Mouse (Mus musculus): ENCODE data around the gene Fbxo34. TPM values are rescaled to one million over a fixed set of nuclear protein-coding genes. Genes with fewer than 3 reads are reported as not detected.

Fbxo34 gene
- polyA plus RNA-seq, 1 experiment: 30.8 TPM

- Histone ChIP-seq H3K4me1 (ENCODE audit: control insufficient read depth, insufficient read depth, low read length) (no peaks in the 10 kb centered on the region), H3K27ac (ENCODE audit: insufficient read depth, low read length) (no peak overlapping the region), H3K4me3 (replicated peaks; ENCODE audit: insufficient read depth, low read depth, low read length) (no peak overlapping the region), H3K27me3 (ENCODE audit: control insufficient read depth, insufficient read depth, low read length) (no peaks in the 10 kb centered on the region)
- no peak for TF ChIP-seq CTCF (IDR thresholded peaks at IDR 0.05; ENCODE audit: borderline replicate concordance, insufficient read depth, low read depth, low read length)
- WGBS: 42% methylated on average over 2 of the region's 2 CpGs
- no peak for DNase-seq
Observed at GRCm38 (mm10) chr14:47421606-47422005, 28.6 kb upstream of the Fbxo34 start.

- TF ChIP-seq CTCF (IDR thresholded peaks at IDR 0.05; ENCODE audit: borderline replicate concordance, insufficient read depth, low read depth, low read length): no peak
- TF ChIP-seq POLR2A (IDR thresholded peaks at IDR 0.05; ENCODE audit: borderline replicate concordance, insufficient read depth, low read length): no peak
Observed at GRCm38 (mm10) chr14:47422466-47422865, 27.8 kb upstream of the Fbxo34 start.

GRCm38 (mm10) chr14:47432987-47433386 lies 17.2 kb upstream of the Fbxo34 start:
- DNase-seq: no peak
- TF ChIP-seq CTCF (IDR thresholded peaks at IDR 0.05; ENCODE audit: borderline replicate concordance, insufficient read depth, low read depth, low read length) (peak; percentile 31; the same call in 1 of the 2 replicates), POLR2A (IDR thresholded peaks at IDR 0.05; ENCODE audit: borderline replicate concordance, insufficient read depth, low read length) (no peak)
- H3K27ac ChIP-seq (ENCODE audit: insufficient read depth, low read length): no peak overlapping the region

More at GRCm38 (mm10) chr14:47422466-47422865, 27.8 kb upstream of the Fbxo34 start:
- 67% methylated on average over 4 of the region's 4 CpGs for WGBS
- H3K27ac ChIP-seq (ENCODE audit: insufficient read depth, low read length): no peak overlapping the region
- no peaks in the 10 kb centered on the region for H3K4me1 ChIP-seq (ENCODE audit: control insufficient read depth, insufficient read depth, low read length)
- no peak for DNase-seq
- no peak overlapping the region for H3K4me3 ChIP-seq (replicated peaks; ENCODE audit: insufficient read depth, low read depth, low read length)
- no peaks in the 10 kb centered on the region for H3K27me3 ChIP-seq (ENCODE audit: control insufficient read depth, insufficient read depth, low read length)

GRCm38 (mm10) chr14:47438947-47439346 lies 11.3 kb upstream of the Fbxo34 start:
- Histone ChIP-seq H3K4me1 (ENCODE audit: control insufficient read depth, insufficient read depth, low read length) (no peaks in the 10 kb centered on the region), H3K4me3 (replicated peaks; ENCODE audit: insufficient read depth, low read depth, low read length) (no peak overlapping the region), H3K27ac (ENCODE audit: insufficient read depth, low read length) (no peak overlapping the region), H3K27me3 (ENCODE audit: control insufficient read depth, insufficient read depth, low read length) (no peaks in the 10 kb centered on the region)
- no peak for DNase-seq
- WGBS: 59% methylated on average over 3 of the region's 3 CpGs
- TF ChIP-seq POLR2A (IDR thresholded peaks at IDR 0.05; ENCODE audit: borderline replicate concordance, insufficient read depth, low read length) (no peak), CTCF (IDR thresholded peaks at IDR 0.05; ENCODE audit: borderline replicate concordance, insufficient read depth, low read depth, low read length) (no peak)

More at GRCm38 (mm10) chr14:47432987-47433386, 17.2 kb upstream of the Fbxo34 start:
- H3K4me1 ChIP-seq (ENCODE audit: control insufficient read depth, insufficient read depth, low read length): no peaks in the 10 kb centered on the region
- no peaks in the 10 kb centered on the region for H3K27me3 ChIP-seq (ENCODE audit: control insufficient read depth, insufficient read depth, low read length)
- no peak overlapping the region for H3K4me3 ChIP-seq (replicated peaks; ENCODE audit: insufficient read depth, low read depth, low read length)

GRCm38 (mm10) chr14:47444907-47445306 lies 5.3 kb upstream of the Fbxo34 start:
- TF ChIP-seq POLR2A (IDR thresholded peaks at IDR 0.05; ENCODE audit: borderline replicate concordance, insufficient read depth, low read length): no peak
- TF ChIP-seq CTCF (IDR thresholded peaks at IDR 0.05; ENCODE audit: borderline replicate concordance, insufficient read depth, low read depth, low read length): no peak

GRCm38 (mm10) chr14:47445331-47446095 lies 4.7 kb upstream of the Fbxo34 start:
- Histone ChIP-seq H3K4me3 (replicated peaks; ENCODE audit: insufficient read depth, low read depth, low read length) (no peak overlapping the region), H3K27ac (ENCODE audit: insufficient read depth, low read length) (no peak overlapping the region), H3K4me1 (ENCODE audit: control insufficient read depth, insufficient read depth, low read length) (no peaks in the 10 kb centered on the region), H3K27me3 (ENCODE audit: control insufficient read depth, insufficient read depth, low read length) (no peaks in the 10 kb centered on the region)
- no peak for DNase-seq
- WGBS: 35% methylated on average over 9 of the region's 9 CpGs
- TF ChIP-seq CTCF (IDR thresholded peaks at IDR 0.05; ENCODE audit: borderline replicate concordance, insufficient read depth, low read depth, low read length) (no peak), POLR2A (IDR thresholded peaks at IDR 0.05; ENCODE audit: borderline replicate concordance, insufficient read depth, low read length) (no peak)

More at GRCm38 (mm10) chr14:47444907-47445306, 5.3 kb upstream of the Fbxo34 start:
- DNase-seq: no peak
- Histone ChIP-seq H3K4me3 (replicated peaks; ENCODE audit: insufficient read depth, low read depth, low read length) (no peak overlapping the region), H3K27me3 (ENCODE audit: control insufficient read depth, insufficient read depth, low read length) (no peaks in the 10 kb centered on the region), H3K4me1 (ENCODE audit: control insufficient read depth, insufficient read depth, low read length) (no peaks in the 10 kb centered on the region), H3K27ac (ENCODE audit: insufficient read depth, low read length) (no peak overlapping the region)
- WGBS: 68% methylated on average over 2 of the region's 2 CpGs

GRCm38 (mm10) chr14:47459556-47459955 lies 9.3 kb downstream of the Fbxo34 start:
- no peak for DNase-seq
- Histone ChIP-seq H3K27me3 (ENCODE audit: control insufficient read depth, insufficient read depth, low read length) (no peaks in the 10 kb centered on the region), H3K4me1 (ENCODE audit: control insufficient read depth, insufficient read depth, low read length) (no peaks in the 10 kb centered on the region), H3K27ac (ENCODE audit: insufficient read depth, low read length) (no peak overlapping the region), H3K4me3 (replicated peaks; ENCODE audit: insufficient read depth, low read depth, low read length) (no peak overlapping the region)
- no peak for TF ChIP-seq CTCF (IDR thresholded peaks at IDR 0.05; ENCODE audit: borderline replicate concordance, insufficient read depth, low read depth, low read length)
- no peak for TF ChIP-seq POLR2A (IDR thresholded peaks at IDR 0.05; ENCODE audit: borderline replicate concordance, insufficient read depth, low read length)
- 37% methylated on average over 4 of the region's 4 CpGs for WGBS

GRCm38 (mm10) chr14:47461997-47462396 lies 11.8 kb downstream of the Fbxo34 start:
- 86% methylated on average over 8 of the region's 8 CpGs for WGBS

More at GRCm38 (mm10) chr14:47461997-47462396, 11.8 kb downstream of the Fbxo34 start:
- DNase-seq: no peak
- no peak overlapping the region for H3K4me3 ChIP-seq (replicated peaks; ENCODE audit: insufficient read depth, low read depth, low read length)
- H3K27me3 ChIP-seq (ENCODE audit: control insufficient read depth, insufficient read depth, low read length): no peaks in the 10 kb centered on the region
- no peaks in the 10 kb centered on the region for H3K4me1 ChIP-seq (ENCODE audit: control insufficient read depth, insufficient read depth, low read length)
- TF ChIP-seq POLR2A (IDR thresholded peaks at IDR 0.05; ENCODE audit: borderline replicate concordance, insufficient read depth, low read length) (no peak), CTCF (IDR thresholded peaks at IDR 0.05; ENCODE audit: borderline replicate concordance, insufficient read depth, low read depth, low read length) (no peak)
- H3K27ac ChIP-seq (ENCODE audit: insufficient read depth, low read length): no peak overlapping the region

All from cerebellum, adult 2 months (tissue).